Mouse (Mus musculus) ES-E14 (cell line): Measurements from ENCODE around the gene Hnrnpa3.
"Not testable (repeated sequence)": the region's sequence is repeated elsewhere in the genome, so short reads cannot be mapped to it uniquely, and the experiment has no call there.

ENCODE experiments used
- MAFK ChIP-seq: IDR thresholded peaks from 2 replicates; pipeline ENCODE4 v1.6.1; 2014; ENCODE audit warnings: mild to moderate bottlenecking, low read depth, low read length, inconsistent platforms; ENCODE audit not compliant: insufficient read depth
- ZC3H11A ChIP-seq: IDR thresholded peaks from 2 replicates; pipeline ENCODE4 v1.6.1; 2012; ENCODE audit warnings: low read depth, mild to moderate bottlenecking, inconsistent platforms, low read length, borderline replicate concordance
- ZNF384 ChIP-seq: IDR thresholded peaks from 2 replicates; pipeline ENCODE4 v1.6.1; 2012; ENCODE audit warnings: low read depth, low read length, inconsistent platforms

DNA sequence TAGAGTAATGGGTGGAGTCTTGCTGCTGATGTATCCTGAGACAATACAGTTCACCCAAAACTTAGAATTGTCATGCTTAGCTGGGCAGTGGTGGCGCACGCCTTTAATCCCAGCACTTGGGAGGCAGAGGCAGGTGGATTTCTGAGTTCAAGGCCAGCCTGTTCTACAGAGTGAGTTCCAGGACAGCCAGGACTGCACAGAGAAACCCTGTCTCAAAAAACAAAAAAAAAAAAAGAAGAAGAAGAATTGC is 22.1 kb upstream of the Hnrnpa3 start:
- not testable (repeated sequence) for TF ChIP-seq ZNF384, MAFK, ZC3H11A
